8 mouse cellular contexts compared by ENCODE assay signal in genomic region chr6:140789850-140790249, GRCm38 (mm10).
DNase-seq lines count a peak whose midpoint lies in the region; ATAC-seq and TF ChIP-seq lines count a peak whose summit lies in the region.

No protein-coding gene starts in this region.

- no peaks in the 10 kb centered on the region for H3K27me3 ChIP-seq in lung, embryonic 14.5 days (ENCODE audit: insufficient read depth, low read length)

- H3K9me3 ChIP-seq in lung, embryonic 14.5 days (ENCODE audit: low read depth, low read length) = no peaks in the 10 kb centered on the region

- H3K4me1 ChIP-seq in lung, embryonic 14.5 days (ENCODE audit: insufficient read depth) = no peaks in the 10 kb centered on the region

- H3K4me3 ChIP-seq in lung, embryonic 14.5 days (ENCODE audit: low read depth, low read length) = no peak overlapping the region

- TF ChIP-seq CTCF in lung, embryonic 14.5 days (IDR thresholded peaks at IDR 0.05; ENCODE audit: low read depth) = peak; percentile 61

- DNase-seq in cerebellum, adult 11-12 months = peak; percentile 13
- no peak for DNase-seq in cerebellum, adult 11 months
- peak; percentile 54 for DNase-seq in lung, embryonic 14.5 days
- DNase-seq in lung, adult 18-20 months = no peak
- DNase-seq in cerebellum, adult 9-11 months = peak; percentile 18
- peak; percentile 16 for DNase-seq in lung, postnatal 14 days
- no peak for DNase-seq in gastrocnemius, adult 8-10 months (ENCODE audit: low spot score in 2 of 2)
- no peak for DNase-seq in gastrocnemius, postnatal 14 days

- H3K4me2 ChIP-seq in lung, embryonic 14.5 days = no peak overlapping the region

- no peak overlapping the region for H3K27ac ChIP-seq in lung, embryonic 14.5 days (ENCODE audit: low read depth)

- intact Hi-C loops in gastrocnemius, postnatal 14 days (cut with DNase I; ENCODE audit: low total_unique reads) = no loop called here

- H3K9ac ChIP-seq in lung, embryonic 14.5 days = no peak overlapping the region

- H3K36me3 ChIP-seq in lung, embryonic 14.5 days (ENCODE audit: insufficient read depth) = no peaks in the 10 kb centered on the region

- 36% methylated on average over 3 of the region's 3 CpGs for WGBS in lung, embryonic 14.5 days

- no peak for ATAC-seq in lung, embryonic 14.5 days (ENCODE audit: insufficient read depth)

Comparison
In these comparisons a context has a peak if more than half of its experiments do, and no peak if none do; other contexts are left out.
1. DNase-seq: peak in cerebellum, adult 11-12 months (single experiment), lung, embryonic 14.5 days (single experiment), cerebellum, adult 9-11 months (single experiment) and lung, postnatal 14 days (single experiment); none in cerebellum, adult 11 months (single experiment), lung, adult 18-20 months (0 of 2), gastrocnemius, adult 8-10 months (0 of 2) and gastrocnemius, postnatal 14 days (single experiment).